In genomic region chr16:31507794-31508526, GRCm38 (mm10) we compare ENCODE assay signal across 8 mouse cellular contexts.
DNase-seq lines count a peak whose midpoint lies in the region; ATAC-seq and TF ChIP-seq lines count a peak whose summit lies in the region.

No protein-coding gene starts in this region.

- no peaks in the 10 kb centered on the region for H3K9me3 ChIP-seq in heart, embryonic 11.5 days (replicated peaks; ENCODE audit: control insufficient read depth, low read length)
- H3K9me3 ChIP-seq in MEL (replicated peaks; ENCODE audit: insufficient read depth, low read length), result no peaks in the 10 kb centered on the region
- no peaks in the 10 kb centered on the region for H3K9me3 ChIP-seq in liver, embryonic 13.5 days (replicated peaks)

- no peaks in the 10 kb centered on the region for H3K79me2 ChIP-seq in MEL (ENCODE audit: control insufficient read depth, insufficient read depth, low read length, poor library complexity)

- TF ChIP-seq EP300 in MEL (IDR thresholded peaks at IDR 0.05; ENCODE audit: low read depth in 1 of 2, low read length in 2 of 2), result peak in 1 of 2 experiments; percentile 21; a peak in 2 of 4 replicates

- DNase-seq in heart, adult 9 months (ENCODE audit: low spot score in 2 of 2), result no peak
- peak; percentile 94 for DNase-seq in MEL (ENCODE audit: low read depth, low spot score)
- peak; percentile 84 for DNase-seq in liver, embryonic 13.5 days
- no peak for DNase-seq in gastrocnemius, postnatal 25 days

- H3K4me1 ChIP-seq in heart, embryonic 11.5 days (ENCODE audit: control insufficient read depth, insufficient read depth, low read length), result peaks cover 16% of the 10 kb centered on the region
- peaks cover 0 to 3% of the 10 kb centered on the region in 2 experiments; a peak in 1 of 4 replicates for H3K4me1 ChIP-seq in MEL (ENCODE audit: control insufficient read depth in 1 of 2, insufficient read depth in 2 of 2, low read length in 2 of 2)
- H3K4me1 ChIP-seq in liver, embryonic 13.5 days (replicated peaks), result peaks cover 38% of the 10 kb centered on the region
- H3K4me1 ChIP-seq in small intestine, adult 2 months (ENCODE audit: control insufficient read depth, insufficient read depth, insufficient read length, low read length), result peaks cover 18% of the 10 kb centered on the region; the same call in 1 of the 2 replicates

- H3K27ac ChIP-seq in heart, embryonic 11.5 days (ENCODE audit: low read depth, low read length), result peak overlapping the region; percentile 87; the same call in 1 of the 2 replicates
- peak overlapping the region; percentile 51 for H3K27ac ChIP-seq in MEL (ENCODE audit: control insufficient read depth, low read depth, low read length)
- H3K27ac ChIP-seq in liver, embryonic 13.5 days, result peak overlapping the region; percentile 58
- H3K27ac ChIP-seq in small intestine, adult 2 months (ENCODE audit: insufficient read depth, low read depth, low read length), result peak overlapping the region; percentile 64

- no peak for TF ChIP-seq POLR2A in MEL (IDR thresholded peaks at IDR 0.05; ENCODE audit: control insufficient read depth in 1 of 2, insufficient read depth in 1 of 2, low read depth in 1 of 2, low read length in 2 of 2, poor library complexity in 1 of 2)
- no peak for TF ChIP-seq POLR2A in small intestine, adult 2 months (IDR thresholded peaks at IDR 0.05; ENCODE audit: low read depth, low read length)

- no peak for TF ChIP-seq RAD21 in MEL (IDR thresholded peaks at IDR 0.05; ENCODE audit: low read depth, low read length)

- no peak for TF ChIP-seq CTCF in MEL (IDR thresholded peaks at IDR 0.05 in 2 of 3, conservative IDR thresholded peaks at IDR 0.05 in 1 of 3; ENCODE audit: control insufficient read depth in 1 of 3, insufficient read depth in 1 of 3, low read depth in 2 of 3, low read length in 3 of 3, poor library complexity in 1 of 3, severe bottlenecking in 1 of 3)
- no peak for TF ChIP-seq CTCF in small intestine, adult 2 months (IDR thresholded peaks at IDR 0.05; ENCODE audit: extremely low read depth, insufficient read length, insufficient replicate concordance, low read depth, low read length)

- peak; percentile 28; the same call in 1 of the 2 replicates for ATAC-seq in heart, embryonic 11.5 days (replicated peaks; ENCODE audit: insufficient number of reproducible peaks, low FRiP score, low TSS enrichment)
- 0 out of 2 replicates have a peak, but pooled peaks have one; percentile 59 for ATAC-seq in erythroid progenitor cell, adult 5-6 weeks (replicated peaks; ENCODE audit: low FRiP score, poor library complexity, severe bottlenecking)
- ATAC-seq in liver, embryonic 13.5 days (ENCODE audit: low read depth), result peak; percentile 77
- no peak for ATAC-seq in megakaryocyte, adult 5-6 weeks (ENCODE audit: poor library complexity, severe bottlenecking)

- H3K4me2 ChIP-seq in heart, embryonic 11.5 days, result peak overlapping the region; percentile 58
- peak overlapping the region; percentile 55 for H3K4me2 ChIP-seq in liver, embryonic 13.5 days

- no peaks in the 10 kb centered on the region for H3K36me3 ChIP-seq in heart, embryonic 11.5 days (ENCODE audit: control insufficient read depth, insufficient read depth, low read length)
- H3K36me3 ChIP-seq in MEL (ENCODE audit: control insufficient read depth in 1 of 2, insufficient read depth in 2 of 2, low read length in 2 of 2), result peaks cover 0 to 4% of the 10 kb centered on the region in 2 experiments; a peak in 1 of 4 replicates
- no peaks in the 10 kb centered on the region for H3K36me3 ChIP-seq in liver, embryonic 13.5 days
- no peaks in the 10 kb centered on the region for H3K36me3 ChIP-seq in small intestine, adult 2 months (ENCODE audit: control insufficient read depth, insufficient read depth, low read length)

- peak overlapping the region; percentile 13; the same call in 1 of the 2 replicates for H3K4me3 ChIP-seq in heart, embryonic 11.5 days (ENCODE audit: low read depth, low read length)
- peak overlapping the region; percentile 40 to 48 for H3K4me3 ChIP-seq in MEL (ENCODE audit: control insufficient read depth in 1 of 2, insufficient read depth in 1 of 2, low read depth in 2 of 2, low read length in 2 of 2)
- H3K4me3 ChIP-seq in liver, embryonic 13.5 days (replicated peaks), result peak overlapping the region; percentile 11; the same call in 1 of the 2 replicates
- no peak overlapping the region for H3K4me3 ChIP-seq in small intestine, adult 2 months (ENCODE audit: low read depth, low read length)

- no peaks in the 10 kb centered on the region for H3K27me3 ChIP-seq in heart, embryonic 11.5 days (ENCODE audit: control insufficient read depth, insufficient read depth, low read length)
- no peaks in the 10 kb centered on the region for H3K27me3 ChIP-seq in MEL (ENCODE audit: control insufficient read depth in 1 of 2, insufficient read depth in 2 of 2, low read length in 2 of 2)
- H3K27me3 ChIP-seq in liver, embryonic 13.5 days, result no peaks in the 10 kb centered on the region
- no peaks in the 10 kb centered on the region for H3K27me3 ChIP-seq in small intestine, adult 2 months (ENCODE audit: control insufficient read depth, insufficient read depth, low read length)

- H3K9ac ChIP-seq in heart, embryonic 11.5 days (ENCODE audit: low read depth, low read length), result 0 out of 2 replicates have a peak overlapping the region, but pooled peaks have one; percentile 62
- peak overlapping the region; percentile 19 for H3K9ac ChIP-seq in MEL (ENCODE audit: control insufficient read depth, low read depth, low read length, poor library complexity, severe bottlenecking)
- H3K9ac ChIP-seq in liver, embryonic 13.5 days, result no peak overlapping the region

- 25% methylated on average over 14 of the region's 14 CpGs for WGBS in heart, embryonic 11.5 days (ENCODE audit: insufficient replicate concordance)
- WGBS in liver, embryonic 13.5 days (ENCODE audit: insufficient replicate concordance), result 18% methylated on average over 14 of the region's 14 CpGs
- 32% methylated on average over 14 of the region's 14 CpGs for WGBS in small intestine, adult 2 months

TF ChIP-seq in MEL, 35 proteins besides CTCF, POLR2A, EP300 and RAD21:
- TF ChIP-seq MYC (IDR thresholded peaks at IDR 0.05; ENCODE audit: low read depth, low read length) (peak; percentile 80), MXI1 (IDR thresholded peaks at IDR 0.05; ENCODE audit: low read depth, low read length) (peak; percentile 91), MEF2A (IDR thresholded peaks at IDR 0.05; ENCODE audit: extremely low read depth, insufficient replicate concordance, low read depth, low read length, poor library complexity, severe bottlenecking) (no peak), USF1 (IDR thresholded peaks at IDR 0.05; ENCODE audit: low read depth, low read length) (0 out of 2 replicates have a peak, but pooled peaks have one; percentile 5), MAX (IDR thresholded peaks at IDR 0.05; ENCODE audit: low read length) (peak; percentile 81)

Comparison
In these comparisons a context has a peak if more than half of its experiments do, and no peak if none do; other contexts are left out.
1. DNase-seq: peak in MEL (single experiment) and liver, embryonic 13.5 days (single experiment); none in heart, adult 9 months (0 of 2) and gastrocnemius, postnatal 25 days (single experiment).
2. Peak in every context shown above with its lines, with median percentiles within 50 percentile points of each other: H3K27ac ChIP-seq.